Mouse (Mus musculus) lung, postnatal 0 days (tissue): ENCODE measurements at regions not wholly inside any gene's neighbourhood (a gene's known extent, or its start where the extent isn't known, plus 50 kb on each side); places are given as distances from the start of the nearest gene placed in this dataset.

ENCODE experiments used
- CTCF ChIP-seq: IDR thresholded peaks from 2 replicates; pipeline ENCODE4 v1.5.1; 2016; ENCODE audit warnings: antibody characterized with exemption, mild to moderate bottlenecking
- EP300 ChIP-seq: IDR thresholded peaks from 2 replicates; pipeline ENCODE4 v1.6.1; 2016; ENCODE audit warnings: antibody characterized with exemption, mild to moderate bottlenecking, control low read depth

- TF ChIP-seq CTCF (no peak), EP300 (no peak)
Measured at GRCm38 (mm10) chr10:38449263-38449662, 372.3 kb downstream of the Rfpl4b start.
